Mouse (Mus musculus) hindbrain, embryonic 14.5 days (tissue): ENCODE measurements around the gene Prdx5. TPM values are rescaled to one million over a fixed set of nuclear protein-coding genes. Genes with fewer than 3 reads are reported as not detected.

Experiments used
- ATAC-seq: fragments of 200-750 bp; cut with Nextera tagmentation; 2 replicates; pipeline ENCODE4 v1.8.0; 2017; ENCODE audit warnings: moderate number of reproducible peaks, mild to moderate bottlenecking, moderate TSS enrichment, moderate library complexity; ENCODE audit not compliant: low FRiP score
- DNase-seq: peaks from one replicate; pipeline ENCODE4 v3.0.0-alpha.2; 2015; ENCODE audit warnings: low spot score
- H3K27ac ChIP-seq: fragments of 300-500 bp; sonication (generic); 2 replicates; pipeline ENCODE4 v1.5.1; 2014; ENCODE audit warnings: mild to moderate bottlenecking, moderate library complexity
- H3K27me3 ChIP-seq: fragments of 300-500 bp; sonication (generic); 2 replicates; pipeline ENCODE4 v1.6.1; 2014; ENCODE audit warnings: mild to moderate bottlenecking, low read length, mixed read lengths; ENCODE audit not compliant: control insufficient read depth, insufficient read depth
- H3K36me3 ChIP-seq: fragments of 300-500 bp; sonication (generic); replicated peaks from 2 replicates; pipeline ENCODE4 v1.6.1; 2014; ENCODE audit not compliant: control insufficient read depth, insufficient read depth
- H3K4me1 ChIP-seq: fragments of 300-500 bp; sonication (generic); replicated peaks from 2 replicates; pipeline ENCODE4 v1.6.1; 2014; ENCODE audit warnings: antibody characterized with exemption, low read length, mixed read lengths; ENCODE audit not compliant: control insufficient read depth, insufficient read depth
- H3K4me2 ChIP-seq: fragments of 300-500 bp; sonication (generic); replicated peaks from 2 replicates; pipeline ENCODE4 v1.6.1; 2014; ENCODE audit warnings: mild to moderate bottlenecking, moderate library complexity
- H3K4me3 ChIP-seq: fragments of 300-500 bp; sonication (generic); replicated peaks from 2 replicates; pipeline ENCODE4 v1.5.1; 2014; ENCODE audit warnings: mild to moderate bottlenecking, low read length
- H3K9ac ChIP-seq: fragments of 300-500 bp; sonication (generic); 2 replicates; pipeline ENCODE4 v1.6.1; 2014
- H3K9me3 ChIP-seq: fragments of 300-500 bp; sonication (generic); 2 replicates; pipeline ENCODE4 v1.6.1; 2016; ENCODE audit warnings: low read length; ENCODE audit not compliant: control insufficient read depth
- WGBS: fragments of 180-500 bp; shearing (Covaris S2); extraction: QIAGEN DNeasy Blood & Tissue Kit; methylation state at CpG from one replicate; pipeline ENCODE4 v1.1.7; 2014; 5-methylcytosine and 5-hydroxymethylcytosine counted together
- polyA plus RNA-seq: library from polyadenylated mRNA; unstranded; fragments of >200 nt; fragmentation: Nextera tagmentation; extraction: Ambion mirVana; gene quantifications from 2 replicates; pipeline ENCODE4 v1.2.1, GENCODE M21; 2014

Prdx5 gene
- polyA plus RNA-seq, 1 experiment from 2014 or later, result 291 TPM

DNA sequence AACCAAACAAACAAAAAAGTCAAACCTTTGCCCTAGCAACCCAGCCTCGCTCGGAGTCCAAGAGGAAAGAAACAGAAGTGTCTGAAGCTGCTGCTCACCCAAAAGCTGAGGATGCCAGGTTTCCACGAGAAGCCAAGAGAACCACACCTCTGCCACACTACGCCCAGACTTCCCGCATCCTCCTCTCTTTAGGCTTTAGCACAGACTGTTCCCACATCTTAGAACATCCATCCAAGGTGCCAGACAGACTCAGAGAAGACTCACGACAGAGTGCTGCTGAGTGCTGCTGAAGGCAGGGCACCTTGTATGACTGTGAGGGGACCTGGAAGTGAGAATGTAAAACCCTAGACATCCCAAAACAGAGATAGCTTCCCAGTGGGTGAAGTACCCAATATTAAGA lies 34.1 kb downstream of the Prdx5 start:
- ATAC-seq (no peak), DNase-seq (no peak)
- Histone ChIP-seq H3K36me3 (no peaks in the 10 kb centered on the region), H3K9me3 (peaks cover 12% of the 10 kb centered on the region), H3K27ac (no peak overlapping the region), H3K4me2 (no peak overlapping the region), H3K9ac (no peak overlapping the region), H3K4me3 (no peak overlapping the region), H3K27me3 (no peaks in the 10 kb centered on the region), H3K4me1 (no peaks in the 10 kb centered on the region)
- 89% methylated on average over 6 of the region's 6 CpGs for WGBS

DNA sequence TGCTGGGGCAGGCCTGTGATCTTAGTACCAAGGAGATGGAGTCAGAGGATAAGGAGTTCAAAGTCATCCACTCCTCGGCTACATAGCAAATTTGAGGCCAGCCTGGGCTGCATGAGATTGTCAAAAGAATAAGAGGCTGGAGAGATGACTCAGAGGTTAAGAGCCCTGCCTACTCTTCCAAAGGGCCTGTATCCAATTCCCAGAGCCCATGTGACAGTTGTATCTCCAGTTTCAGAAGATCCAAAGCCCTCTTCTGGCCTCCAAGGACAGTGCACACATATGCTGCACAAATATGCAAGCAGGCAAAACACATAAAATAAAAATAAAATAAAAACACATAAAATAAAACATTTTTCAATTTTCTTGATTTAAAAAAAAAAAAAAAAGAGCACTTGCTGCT lies 35.6 kb downstream of the Prdx5 start:
- no peaks in the 10 kb centered on the region for H3K36me3 ChIP-seq
- no peaks in the 10 kb centered on the region for H3K27me3 ChIP-seq
- no peak overlapping the region for H3K27ac ChIP-seq
- peaks cover 3% of the 10 kb centered on the region; the same call in 1 of the 2 replicates for H3K9me3 ChIP-seq
- no peaks in the 10 kb centered on the region for H3K4me1 ChIP-seq
- no peak overlapping the region for H3K4me2 ChIP-seq
- no peak overlapping the region for H3K4me3 ChIP-seq
- WGBS, result 97% methylated on average over 1 of the region's 1 CpGs
- DNase-seq, result no peak
- no peak for ATAC-seq
- no peak overlapping the region for H3K9ac ChIP-seq

DNA sequence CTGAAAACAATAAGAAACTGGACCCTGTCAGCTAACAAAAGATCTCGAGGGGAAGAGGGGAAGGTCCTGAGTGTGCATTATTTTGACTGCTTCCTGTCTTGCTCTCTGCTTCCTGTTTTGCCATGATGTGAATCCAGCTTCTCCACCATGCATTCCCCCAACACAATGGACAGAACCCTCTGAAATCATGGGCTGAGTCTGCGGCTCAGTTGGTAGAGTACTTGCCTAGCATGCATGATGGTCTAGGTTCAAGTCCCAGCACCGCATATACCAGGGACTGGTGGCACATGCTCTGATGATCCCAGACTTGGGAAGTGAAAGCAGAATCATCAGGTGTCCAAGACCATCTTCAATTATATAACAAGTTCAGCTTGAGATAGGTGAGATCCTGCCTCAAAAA lies 37.2 kb downstream of the Prdx5 start:
- WGBS, result 76% methylated on average over 3 of the region's 3 CpGs
- ATAC-seq, result no peak
- no peak overlapping the region for H3K4me2 ChIP-seq
- no peaks in the 10 kb centered on the region for H3K4me1 ChIP-seq
- no peak overlapping the region for H3K4me3 ChIP-seq
- no peaks in the 10 kb centered on the region for H3K9me3 ChIP-seq
- H3K27me3 ChIP-seq, result no peaks in the 10 kb centered on the region
- H3K9ac ChIP-seq, result no peak overlapping the region
- DNase-seq, result no peak
- no peaks in the 10 kb centered on the region for H3K36me3 ChIP-seq
- no peak overlapping the region for H3K27ac ChIP-seq

DNA sequence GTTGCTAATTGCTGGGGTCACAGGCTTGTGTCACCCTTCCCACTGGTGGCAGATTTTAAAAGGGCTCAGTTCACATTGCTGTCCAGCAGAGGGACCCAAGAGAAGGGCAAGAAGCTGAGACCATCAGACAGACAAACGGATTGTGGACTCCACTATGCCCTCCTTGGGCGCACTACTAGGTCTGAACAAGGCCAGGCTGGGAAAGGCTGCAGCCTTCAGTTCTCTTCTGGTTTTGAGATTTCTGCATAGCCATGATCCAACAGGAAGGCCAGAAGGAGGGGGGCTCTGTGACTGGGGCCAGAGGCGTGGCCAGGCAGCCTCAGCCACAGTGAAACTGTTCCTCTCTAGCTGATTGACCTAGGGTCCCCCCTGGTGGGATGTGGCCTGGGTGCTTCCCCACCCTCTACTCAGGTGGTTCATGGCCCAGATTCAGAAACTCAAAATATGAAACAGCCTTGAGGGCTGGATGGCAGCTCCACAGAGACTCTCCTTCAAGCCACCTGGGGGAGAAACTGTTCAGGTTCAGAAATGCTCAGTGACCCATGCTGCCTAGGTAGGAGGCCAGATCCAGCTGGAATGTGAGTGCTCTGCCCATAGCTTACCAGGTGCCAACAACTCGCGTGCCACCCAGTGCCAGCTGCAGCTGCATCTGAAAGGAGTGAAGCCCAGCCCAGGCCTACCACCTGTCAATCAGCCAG lies 38.2 kb downstream of the Prdx5 start:
- H3K4me2 ChIP-seq, result no peak overlapping the region
- no peak for DNase-seq
- H3K4me1 ChIP-seq, result no peaks in the 10 kb centered on the region
- no peaks in the 10 kb centered on the region for H3K9me3 ChIP-seq
- H3K27ac ChIP-seq, result no peak overlapping the region
- no peak overlapping the region for H3K9ac ChIP-seq
- H3K36me3 ChIP-seq, result no peaks in the 10 kb centered on the region
- H3K27me3 ChIP-seq, result no peaks in the 10 kb centered on the region
- ATAC-seq, result no peak
- 65% methylated on average over 5 of the region's 5 CpGs for WGBS
- H3K4me3 ChIP-seq, result no peak overlapping the region

DNA sequence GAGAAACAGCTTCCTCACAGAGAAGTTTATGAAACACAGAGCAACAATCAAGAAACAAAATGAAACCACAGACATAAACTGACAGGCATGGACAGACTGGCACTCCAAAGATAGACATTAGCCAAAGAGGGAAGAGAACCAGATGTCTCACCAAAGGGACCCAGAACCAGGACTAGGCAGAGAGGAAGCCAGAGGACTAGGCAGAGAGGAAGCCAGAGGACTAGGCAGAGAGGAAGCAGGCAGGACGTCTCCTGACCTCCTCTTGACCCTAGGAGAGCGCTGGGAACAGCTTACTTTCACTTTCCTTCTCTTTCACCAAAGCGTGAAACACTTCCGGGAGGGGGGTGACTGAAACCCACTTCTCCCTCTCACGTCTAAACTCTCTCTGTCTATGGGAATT lies 40.6 kb downstream of the Prdx5 start:
- H3K4me3 ChIP-seq, result no peak overlapping the region
- no peak overlapping the region for H3K4me2 ChIP-seq
- H3K9ac ChIP-seq, result no peak overlapping the region
- H3K9me3 ChIP-seq, result no peaks in the 10 kb centered on the region
- no peak for DNase-seq
- no peak for ATAC-seq
- H3K4me1 ChIP-seq, result no peaks in the 10 kb centered on the region
- no peaks in the 10 kb centered on the region for H3K27me3 ChIP-seq
- no peaks in the 10 kb centered on the region for H3K36me3 ChIP-seq
- H3K27ac ChIP-seq, result no peak overlapping the region
- WGBS, result 6% methylated on average over 5 of the region's 5 CpGs

DNA sequence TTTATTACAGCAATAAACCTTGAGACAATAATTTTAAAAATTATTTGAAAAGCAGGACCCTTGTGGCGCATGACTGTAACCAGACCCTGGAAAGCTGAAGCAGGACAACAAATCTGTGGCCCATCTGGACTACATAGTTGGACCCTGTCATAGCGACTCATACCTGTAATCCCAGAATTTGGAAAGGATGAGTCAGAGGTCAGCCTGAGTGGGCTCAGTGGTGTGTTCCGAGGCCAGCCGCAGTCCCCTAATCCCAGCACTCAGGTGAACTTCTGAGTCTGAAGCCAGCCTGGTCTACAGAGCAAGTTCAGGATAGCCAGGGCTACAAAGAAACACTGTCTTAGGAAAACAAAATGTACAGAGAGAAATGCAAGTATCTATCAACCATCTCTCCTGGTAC lies 48.5 kb downstream of the Prdx5 start:
- H3K27ac ChIP-seq, result no peak overlapping the region
- no peaks in the 10 kb centered on the region for H3K9me3 ChIP-seq
- H3K4me1 ChIP-seq, result no peaks in the 10 kb centered on the region
- ATAC-seq (no peak), DNase-seq (no peak)
- H3K36me3 ChIP-seq, result no peaks in the 10 kb centered on the region
- H3K9ac ChIP-seq, result no peak overlapping the region
- H3K27me3 ChIP-seq, result no peaks in the 10 kb centered on the region
- H3K4me2 ChIP-seq, result no peak overlapping the region
- no peak overlapping the region for H3K4me3 ChIP-seq
- WGBS, result 94% methylated on average over 4 of the region's 4 CpGs

DNA sequence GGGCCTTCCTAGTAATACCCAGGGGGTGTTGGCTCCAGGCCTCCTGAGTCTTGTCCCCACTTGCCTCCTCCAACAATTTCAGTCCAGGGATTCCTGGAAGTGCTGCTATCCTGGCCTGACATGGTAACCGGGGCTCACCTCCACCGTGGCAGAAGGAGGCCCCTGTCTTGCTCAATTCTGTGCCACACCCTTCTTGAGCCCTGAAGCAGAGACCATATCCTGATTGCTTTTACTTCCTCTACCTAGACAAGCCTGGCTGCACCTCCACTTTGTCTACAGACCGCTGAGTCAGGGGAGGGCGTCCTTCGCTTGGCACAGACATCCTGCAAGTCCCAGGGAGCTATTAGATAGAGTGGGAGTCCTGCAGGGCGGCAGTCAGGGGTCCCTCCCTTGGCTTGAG lies 49.2 kb downstream of the Prdx5 start:
- H3K4me1 ChIP-seq, result no peaks in the 10 kb centered on the region
- no peak overlapping the region for H3K4me3 ChIP-seq
- H3K36me3 ChIP-seq, result no peaks in the 10 kb centered on the region
- ATAC-seq (no peak), DNase-seq (no peak)
- WGBS, result 85% methylated on average over 6 of the region's 6 CpGs
- H3K4me2 ChIP-seq, result no peak overlapping the region
- no peak overlapping the region for H3K27ac ChIP-seq
- H3K9ac ChIP-seq, result no peak overlapping the region
- H3K9me3 ChIP-seq, result no peaks in the 10 kb centered on the region
- H3K27me3 ChIP-seq, result no peaks in the 10 kb centered on the region

DNA sequence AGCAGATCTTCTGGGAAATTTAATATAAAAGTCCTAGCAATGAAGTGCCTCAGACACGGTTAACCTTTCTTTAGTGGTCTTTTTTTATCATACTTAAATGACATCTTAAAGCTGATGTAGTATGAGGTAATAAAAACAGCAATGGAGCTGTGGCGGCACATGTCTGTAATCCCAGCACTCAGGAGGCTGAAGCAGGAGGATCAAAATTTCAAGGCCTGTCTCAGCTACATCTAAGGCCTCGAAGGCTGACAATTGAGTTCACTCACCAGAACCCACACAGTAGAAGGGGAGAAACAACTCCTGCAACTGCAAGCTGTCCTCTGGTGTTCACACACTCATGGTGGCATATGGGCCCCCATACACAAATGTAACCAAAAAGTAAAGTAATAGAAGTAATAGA lies 49.9 kb downstream of the Prdx5 start:
- H3K4me3 ChIP-seq, result no peak overlapping the region
- H3K9ac ChIP-seq, result no peak overlapping the region
- ATAC-seq, result no peak
- peaks cover 4% of the 10 kb centered on the region; the same call in 1 of the 2 replicates for H3K27me3 ChIP-seq
- no peaks in the 10 kb centered on the region for H3K36me3 ChIP-seq
- H3K9me3 ChIP-seq, result no peaks in the 10 kb centered on the region
- no peak overlapping the region for H3K27ac ChIP-seq
- WGBS, result 92% methylated on average over 3 of the region's 3 CpGs
- H3K4me1 ChIP-seq, result peaks cover 7% of the 10 kb centered on the region; the same call in 1 of the 2 replicates
- no peak for DNase-seq
- no peak overlapping the region for H3K4me2 ChIP-seq

DNA sequence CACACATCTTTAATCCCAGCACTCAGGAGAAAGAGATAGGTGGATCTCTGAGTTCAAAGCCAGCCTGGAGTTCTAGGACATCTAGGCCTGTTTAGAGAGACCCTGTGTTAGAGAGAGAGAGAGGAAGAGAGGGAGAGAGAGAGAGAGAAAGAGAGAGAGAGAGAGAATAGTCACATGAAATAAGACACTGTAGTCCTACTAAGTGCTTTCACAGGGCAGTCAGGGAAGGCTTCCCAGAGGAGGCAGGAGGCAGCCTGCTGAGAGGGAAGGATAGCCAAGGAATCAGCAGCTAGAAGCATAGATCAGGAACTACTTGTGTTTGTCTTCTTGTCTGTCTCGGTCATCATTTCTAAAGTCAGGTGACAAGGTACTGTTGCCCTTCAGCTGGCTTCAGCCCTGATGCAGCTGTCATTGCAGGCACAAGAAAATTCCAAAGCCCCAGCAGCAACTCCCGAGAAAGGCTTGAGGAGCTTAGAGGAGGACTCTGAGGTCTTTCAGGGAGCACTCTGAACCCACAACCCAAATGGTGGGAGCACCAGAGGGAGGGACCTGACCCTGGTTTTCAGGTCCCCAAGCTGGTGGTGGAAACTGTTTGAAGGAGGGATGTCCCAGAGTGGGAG lies 50.8 kb downstream of the Prdx5 start:
- 77% methylated on average over 2 of the region's 2 CpGs for WGBS

More for the DNA sequence above, 50.8 kb downstream of the Prdx5 start:
- H3K4me1 ChIP-seq, result peaks cover 9% of the 10 kb centered on the region; the same call in 1 of the 2 replicates
- no peak for ATAC-seq
- H3K36me3 ChIP-seq, result no peaks in the 10 kb centered on the region
- H3K4me3 ChIP-seq, result no peak overlapping the region
- no peak overlapping the region for H3K4me2 ChIP-seq
- H3K27ac ChIP-seq, result no peak overlapping the region
- DNase-seq, result no peak
- peaks cover 10% of the 10 kb centered on the region; the same call in 1 of the 2 replicates for H3K27me3 ChIP-seq
- H3K9me3 ChIP-seq, result no peaks in the 10 kb centered on the region
- H3K9ac ChIP-seq, result no peak overlapping the region
